Mouse (Mus musculus) lung, postnatal 10 days (tissue): Measurements from ENCODE around the gene E130114P18Rik.

Source experiments
- DNase-seq: peaks from one replicate; pipeline ENCODE4 v3.0.0; 2021

Gene E130114P18Rik

GRCm38 (mm10) chr4:97751030-97751482, 26.8 kb downstream of the E130114P18Rik start:
- peak; percentile 97 for DNase-seq

- DNase-seq: no peak
Observed at GRCm38 (mm10) chr4:97750401-97750800, 27.5 kb downstream of the E130114P18Rik start.

DNA sequence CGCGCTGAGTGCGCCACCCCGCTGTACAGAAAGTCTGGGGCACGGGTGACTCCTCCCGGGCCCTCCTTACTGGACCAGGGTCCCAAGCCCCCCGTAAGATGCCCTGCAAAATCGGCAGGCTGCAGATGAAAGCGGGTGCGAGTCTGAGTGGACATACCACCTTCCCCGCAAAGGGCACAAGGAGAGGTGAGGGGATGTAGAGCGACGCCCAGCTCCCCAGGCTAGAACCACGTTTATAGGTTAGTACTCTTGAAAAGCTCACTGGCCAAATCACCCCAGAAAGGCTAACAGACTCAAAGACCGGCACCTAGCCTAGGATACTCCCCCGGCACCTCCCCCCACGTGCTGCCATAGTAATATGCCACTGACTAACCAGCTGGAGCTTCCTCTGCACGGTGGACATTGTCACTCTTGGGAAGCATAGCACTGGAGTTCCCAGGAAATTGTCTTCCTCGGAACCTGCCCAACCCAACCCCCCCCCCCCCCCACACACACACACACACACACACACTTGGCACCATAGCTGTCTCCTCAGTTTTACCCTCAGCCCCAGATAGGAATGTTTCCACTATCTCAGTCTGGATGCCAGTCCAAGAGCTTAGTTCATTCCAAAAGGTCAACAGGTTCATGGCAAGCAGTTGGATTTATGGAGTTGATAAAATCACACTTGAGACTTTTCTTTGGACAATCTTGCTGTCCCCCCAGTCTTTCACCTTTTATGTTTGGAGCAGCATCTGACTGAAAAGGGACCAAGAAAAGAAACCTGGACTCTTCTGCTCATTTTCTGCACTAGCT, 31.6 kb downstream of the E130114P18Rik start:
- DNase-seq: peak; percentile 19

DNA sequence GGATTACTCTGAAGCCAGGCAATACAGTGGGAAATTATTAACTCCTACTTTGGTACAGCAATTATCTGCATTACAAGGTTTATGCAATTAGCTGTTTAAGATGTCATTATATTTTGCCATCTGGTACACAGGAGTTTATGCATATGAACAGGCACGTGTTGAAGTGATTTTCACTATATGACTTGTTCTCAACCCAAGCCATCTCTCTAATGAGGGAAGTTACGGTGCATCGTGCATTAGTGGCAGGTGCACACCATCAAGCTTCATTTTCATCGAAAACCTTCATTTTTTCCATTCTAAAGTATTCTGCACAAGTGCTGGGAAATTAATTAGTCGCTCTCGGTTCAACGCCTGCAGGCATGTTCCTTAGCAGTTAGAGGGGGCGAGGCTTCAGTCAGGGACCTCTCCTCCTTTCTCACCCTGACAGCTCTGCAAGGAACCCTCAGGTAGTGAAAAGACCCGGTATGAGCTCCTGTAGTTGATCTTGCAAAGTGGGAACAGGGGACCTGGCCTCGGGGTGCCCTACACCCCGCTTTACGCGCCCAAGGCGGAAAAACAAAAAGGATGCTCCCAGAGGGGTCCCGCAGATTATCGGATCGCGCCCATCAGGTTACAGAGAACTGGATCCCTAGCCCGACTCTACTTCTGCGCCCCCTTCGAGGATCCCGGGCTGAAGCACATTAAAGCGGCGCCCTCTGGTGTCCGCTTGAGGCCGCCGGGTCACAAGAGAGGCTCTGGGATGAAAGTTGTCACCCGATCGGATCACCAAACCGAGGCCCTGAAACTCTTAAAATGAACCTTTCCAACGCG, 32.4 kb downstream of the E130114P18Rik start:
- DNase-seq: peak; percentile 85

DNA sequence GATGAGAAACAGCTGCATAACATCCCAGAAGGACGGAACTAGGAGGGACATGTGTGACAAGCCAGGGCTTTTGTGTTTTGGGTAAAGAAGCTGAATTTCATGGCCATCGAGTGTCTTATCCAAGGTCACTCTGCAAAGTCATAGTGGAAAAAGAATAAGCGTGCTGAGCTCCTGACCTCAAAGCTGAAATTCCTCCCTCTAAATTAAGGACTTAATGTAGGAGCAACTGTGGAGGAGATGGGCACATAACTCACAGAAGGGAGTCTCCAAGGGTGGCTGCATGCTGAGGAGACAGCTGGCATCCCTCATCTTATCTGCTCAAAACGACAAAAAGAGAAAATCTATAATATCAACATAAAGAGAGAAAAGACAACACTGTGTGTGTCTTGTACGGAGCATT, 33.9 kb downstream of the E130114P18Rik start:
- DNase-seq: no peak

DNA sequence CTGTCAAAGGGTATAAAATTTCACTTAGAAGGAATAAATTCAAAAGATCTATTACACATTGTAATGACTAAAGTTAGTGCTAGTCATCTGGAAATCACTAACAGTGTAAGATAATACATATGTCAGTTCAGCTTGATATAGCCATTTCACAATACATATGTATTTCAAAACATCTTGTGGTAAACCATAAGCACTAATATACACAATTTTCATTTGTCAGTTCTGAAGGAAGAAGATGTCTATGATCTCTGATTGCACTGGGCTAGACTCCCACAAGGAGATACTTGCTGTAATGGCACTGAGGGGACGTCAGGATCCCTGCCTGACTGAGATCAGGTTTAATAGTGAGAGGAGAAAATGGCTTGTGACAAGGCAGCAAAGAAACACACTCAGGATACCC, 44.5 kb downstream of the E130114P18Rik start:
- no peak for DNase-seq

DNA sequence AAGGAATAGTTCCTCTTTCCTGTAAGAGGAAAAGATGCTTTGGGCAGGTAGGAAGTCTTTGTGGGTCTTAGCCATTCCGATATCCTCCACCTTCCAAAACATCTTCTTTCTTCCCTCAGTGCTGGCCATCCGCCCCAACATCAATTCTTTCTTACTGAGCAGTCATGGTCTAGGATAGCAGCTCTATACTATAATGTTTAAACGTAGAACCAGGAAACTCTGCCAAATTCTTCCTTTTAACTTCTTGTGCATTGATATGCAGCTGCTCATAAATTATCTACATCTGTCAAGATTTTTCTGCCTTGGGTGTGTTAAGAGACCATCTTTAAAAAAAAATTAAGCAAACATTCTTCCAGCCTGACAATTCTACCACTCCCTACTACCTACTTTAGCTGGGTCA, 47.5 kb downstream of the E130114P18Rik start:
- DNase-seq: no peak

DNA sequence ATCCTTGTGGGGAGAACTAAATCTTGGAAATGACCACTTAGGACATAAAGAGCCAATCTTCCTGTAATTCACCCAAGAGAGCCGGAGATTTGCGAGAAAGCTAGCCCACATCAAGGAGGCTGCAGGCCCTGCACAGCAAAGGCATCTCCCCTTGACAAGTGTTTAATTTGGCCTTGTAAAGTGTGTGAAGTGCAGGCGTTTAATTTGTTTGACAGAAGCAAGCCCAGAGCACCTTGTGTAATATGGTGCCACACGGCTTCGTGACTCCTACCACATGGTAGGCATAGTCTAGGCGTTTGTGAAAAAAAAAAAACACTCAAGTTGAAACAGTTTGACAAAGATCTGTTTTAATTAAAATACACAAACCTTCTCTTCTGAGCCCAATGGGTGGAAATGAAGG, 47.9 kb downstream of the E130114P18Rik start:
- no peak for DNase-seq

DNA sequence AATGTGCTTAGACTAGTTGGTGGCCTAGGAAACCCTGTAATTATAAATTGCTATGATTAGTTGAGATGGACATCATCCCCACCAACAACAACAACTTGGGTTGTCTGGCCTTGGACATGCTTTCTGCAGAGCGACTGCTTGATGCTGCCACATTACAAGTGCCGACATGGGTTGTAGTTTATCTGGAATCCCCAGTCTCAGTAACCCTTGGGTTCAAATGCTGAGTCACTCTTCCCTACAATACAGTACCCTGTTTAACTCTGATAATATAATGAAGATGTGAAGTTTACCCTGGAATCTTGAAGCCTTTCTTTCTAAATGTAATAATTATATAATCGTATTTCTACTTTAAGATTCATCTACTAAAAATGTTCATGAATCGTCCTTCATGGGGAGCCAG, 49.4 kb downstream of the E130114P18Rik start:
- no peak for DNase-seq

GRCm38 (mm10) chr4:97723374-97723773, 54.5 kb downstream of the E130114P18Rik start:
- no peak for DNase-seq

DNA sequence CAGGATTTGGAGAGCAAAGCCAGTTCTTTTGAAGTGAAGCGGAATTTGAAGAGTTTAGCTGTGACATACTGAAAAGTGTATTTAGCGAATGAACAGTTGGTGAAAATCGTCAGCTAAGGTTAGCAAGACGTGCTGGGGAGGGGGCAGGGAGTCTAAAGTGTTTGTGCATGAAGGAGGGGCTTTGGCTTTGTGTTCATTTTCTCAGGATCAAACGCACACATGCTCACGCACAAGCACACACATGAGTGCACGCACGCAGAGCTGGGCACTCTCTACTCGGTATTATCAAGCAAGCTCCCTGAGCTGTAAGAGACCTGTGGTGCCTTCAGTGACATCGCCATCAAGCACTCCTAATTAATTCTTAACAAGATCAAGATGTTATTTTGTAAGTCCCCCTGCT, 55.2 kb downstream of the E130114P18Rik start:
- DNase-seq: no peak

- DNase-seq: peak; percentile 53
Observed at GRCm38 (mm10) chr4:97714616-97715015, 63.3 kb downstream of the E130114P18Rik start.

- DNase-seq: no peak
Observed at GRCm38 (mm10) chr4:97714101-97714615, 63.7 kb downstream of the E130114P18Rik start.

DNA sequence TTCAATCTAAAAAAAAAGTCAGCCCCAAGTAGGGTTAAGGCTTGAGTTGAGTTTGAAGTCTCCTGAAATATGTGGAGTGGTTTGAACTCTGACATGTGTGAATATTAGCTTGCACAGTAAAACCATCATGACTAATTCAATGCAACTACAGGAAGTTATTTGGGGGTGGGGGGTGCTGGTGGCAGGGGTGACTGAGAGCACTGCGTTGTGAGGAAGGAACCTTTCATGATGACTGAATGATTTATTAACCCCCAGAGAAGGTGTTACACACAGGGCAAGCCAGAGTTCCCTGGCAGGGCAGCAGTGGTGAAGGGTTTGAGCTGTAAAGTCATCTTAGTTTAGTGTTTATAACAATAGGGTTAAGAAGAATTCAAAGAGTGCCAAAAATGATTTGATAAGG, 65.3 kb downstream of the E130114P18Rik start:
- DNase-seq: no peak

- no peak for DNase-seq
Observed at GRCm38 (mm10) chr4:97710048-97710765, 67.7 kb downstream of the E130114P18Rik start.

GRCm38 (mm10) chr4:97707373-97708152, 70.3 kb downstream of the E130114P18Rik start:
- peak; percentile 34 for DNase-seq

DNA sequence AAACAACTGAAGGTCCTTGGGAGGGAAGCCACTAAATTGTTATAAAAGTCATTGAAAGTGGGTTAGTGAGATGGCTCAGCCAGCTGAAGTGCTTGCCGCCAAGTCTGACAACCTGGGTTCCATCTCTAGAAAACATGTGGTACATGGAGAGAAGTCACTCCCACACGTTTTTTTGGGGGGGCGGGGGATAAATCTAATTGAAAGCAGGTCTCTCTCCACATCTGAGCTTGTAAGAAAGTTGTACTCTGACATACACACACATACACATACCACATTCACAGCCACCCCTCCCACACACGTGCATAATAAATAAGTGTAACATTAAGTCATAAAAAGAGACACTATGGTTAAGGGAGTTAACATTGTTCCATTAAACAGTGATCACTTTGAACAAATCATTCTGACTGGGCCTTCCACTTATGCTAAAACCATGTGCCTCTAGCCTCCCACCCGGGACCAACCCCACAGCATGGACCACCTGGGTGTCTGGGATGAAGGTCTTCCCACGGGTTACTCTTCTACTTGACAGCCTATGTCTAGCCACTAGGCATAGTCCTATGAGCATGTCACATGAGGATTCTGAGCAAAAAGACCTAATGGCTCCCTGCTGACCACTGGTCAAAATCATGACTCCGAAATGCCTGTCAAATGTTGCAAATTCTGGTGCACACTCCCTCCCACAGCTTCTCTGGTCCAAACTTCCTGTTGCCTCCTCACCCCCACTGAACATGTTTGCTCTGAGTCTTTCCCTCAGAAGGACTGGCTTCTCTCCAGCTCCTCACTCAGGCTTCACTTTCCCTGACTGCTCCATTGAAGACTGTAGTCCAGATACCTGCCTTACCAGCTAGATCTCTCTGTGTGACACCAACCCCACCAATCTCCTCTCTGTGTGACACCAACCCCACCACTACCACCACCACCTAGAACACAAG, 80.9 kb downstream of the E130114P18Rik start:
- peak; percentile 32 for DNase-seq

- DNase-seq: peak; percentile 56
Observed at GRCm38 (mm10) chr4:97695414-97696040, 82.4 kb downstream of the E130114P18Rik start.

- DNase-seq: peak; percentile 53
Observed at GRCm38 (mm10) chr4:97693931-97694330, 83.9 kb downstream of the E130114P18Rik start.

GRCm38 (mm10) chr4:97693054-97693453, 84.8 kb downstream of the E130114P18Rik start:
- DNase-seq: no peak

- peak; percentile 72 for DNase-seq
Observed at GRCm38 (mm10) chr4:97690384-97690766, 87.5 kb downstream of the E130114P18Rik start.
